Mouse (Mus musculus): ENCODE measurements around the gene Rrp1b. TPM values are rescaled to one million over a fixed set of nuclear protein-coding genes. Genes with fewer than 3 reads are reported as not detected.

Rrp1b gene
- total and polyA plus RNA-seq, 2 experiments: 5.7 to 5.9 TPM

GRCm38 (mm10) chr17:31995784-31996183 is 40.1 kb upstream of the Rrp1b start:
- H3K36me3 ChIP-seq (ENCODE audit: control insufficient read depth, insufficient read depth, low read length): no peaks in the 10 kb centered on the region
- DNase-seq (ENCODE audit: extremely low read depth, low read depth, low spot score): no peak
- H3K9ac ChIP-seq (ENCODE audit: low read depth, low read length): no peak overlapping the region
- no peaks in the 10 kb centered on the region for H3K4me1 ChIP-seq (ENCODE audit: control insufficient read depth, insufficient read depth, low read length)
- H3K4me3 ChIP-seq (ENCODE audit: insufficient read depth, low read depth, low read length): no peak overlapping the region
- H3K27ac ChIP-seq (replicated peaks; ENCODE audit: insufficient read depth, low read depth, low read length): no peak overlapping the region
- no peaks in the 10 kb centered on the region for H3K79me2 ChIP-seq (ENCODE audit: control insufficient read depth, insufficient read depth, low read length)
- no peak for TF ChIP-seq POLR2A (IDR thresholded peaks at IDR 0.05; ENCODE audit: extremely low read depth, insufficient read depth, low read length)
- TF ChIP-seq CTCF (IDR thresholded peaks at IDR 0.05; ENCODE audit: low read depth, low read length): no peak
- no peaks in the 10 kb centered on the region for H3K27me3 ChIP-seq (ENCODE audit: control insufficient read depth, insufficient read depth, low read length)
- 47% methylated on average over 2 of the region's 2 CpGs for WGBS

GRCm38 (mm10) chr17:31996331-31996730 is 39.6 kb upstream of the Rrp1b start:
- Histone ChIP-seq H3K27me3 (ENCODE audit: control insufficient read depth, insufficient read depth, low read length) (no peaks in the 10 kb centered on the region), H3K36me3 (ENCODE audit: control insufficient read depth, insufficient read depth, low read length) (no peaks in the 10 kb centered on the region), H3K4me3 (ENCODE audit: insufficient read depth, low read depth, low read length) (no peak overlapping the region), H3K79me2 (ENCODE audit: control insufficient read depth, insufficient read depth, low read length) (no peaks in the 10 kb centered on the region), H3K4me1 (ENCODE audit: control insufficient read depth, insufficient read depth, low read length) (no peaks in the 10 kb centered on the region), H3K27ac (replicated peaks; ENCODE audit: insufficient read depth, low read depth, low read length) (no peak overlapping the region), H3K9ac (ENCODE audit: low read depth, low read length) (no peak overlapping the region)
- no peak for TF ChIP-seq CTCF (IDR thresholded peaks at IDR 0.05; ENCODE audit: low read depth, low read length)
- no peak for TF ChIP-seq POLR2A (IDR thresholded peaks at IDR 0.05; ENCODE audit: extremely low read depth, insufficient read depth, low read length)
- WGBS: 81% methylated on average over 4 of the region's 4 CpGs
- DNase-seq (ENCODE audit: extremely low read depth, low read depth, low spot score): no peak

- DNase-seq (ENCODE audit: extremely low read depth, low read depth, low spot score): no peak
- Histone ChIP-seq H3K9ac (ENCODE audit: low read depth, low read length) (no peak overlapping the region), H3K79me2 (ENCODE audit: control insufficient read depth, insufficient read depth, low read length) (no peaks in the 10 kb centered on the region), H3K4me1 (ENCODE audit: control insufficient read depth, insufficient read depth, low read length) (no peaks in the 10 kb centered on the region), H3K36me3 (ENCODE audit: control insufficient read depth, insufficient read depth, low read length) (no peaks in the 10 kb centered on the region), H3K27ac (replicated peaks; ENCODE audit: insufficient read depth, low read depth, low read length) (no peak overlapping the region), H3K4me3 (ENCODE audit: insufficient read depth, low read depth, low read length) (no peak overlapping the region), H3K27me3 (ENCODE audit: control insufficient read depth, insufficient read depth, low read length) (no peaks in the 10 kb centered on the region)
- TF ChIP-seq CTCF (IDR thresholded peaks at IDR 0.05; ENCODE audit: low read depth, low read length) (no peak), POLR2A (IDR thresholded peaks at IDR 0.05; ENCODE audit: extremely low read depth, insufficient read depth, low read length) (no peak)
- WGBS: 71% methylated on average over 1 of the region's 1 CpGs
Observed at GRCm38 (mm10) chr17:31998351-31998750, 37.5 kb upstream of the Rrp1b start.

GRCm38 (mm10) chr17:32003251-32003650 is 32.6 kb upstream of the Rrp1b start:
- Histone ChIP-seq H3K9ac (ENCODE audit: low read depth, low read length) (no peak overlapping the region), H3K4me1 (ENCODE audit: control insufficient read depth, insufficient read depth, low read length) (no peaks in the 10 kb centered on the region), H3K79me2 (ENCODE audit: control insufficient read depth, insufficient read depth, low read length) (no peaks in the 10 kb centered on the region), H3K27ac (replicated peaks; ENCODE audit: insufficient read depth, low read depth, low read length) (no peak overlapping the region), H3K27me3 (ENCODE audit: control insufficient read depth, insufficient read depth, low read length) (no peaks in the 10 kb centered on the region), H3K36me3 (ENCODE audit: control insufficient read depth, insufficient read depth, low read length) (no peaks in the 10 kb centered on the region), H3K4me3 (ENCODE audit: insufficient read depth, low read depth, low read length) (no peak overlapping the region)
- DNase-seq (ENCODE audit: extremely low read depth, low read depth, low spot score): no peak
- TF ChIP-seq POLR2A (IDR thresholded peaks at IDR 0.05; ENCODE audit: extremely low read depth, insufficient read depth, low read length) (no peak), CTCF (IDR thresholded peaks at IDR 0.05; ENCODE audit: low read depth, low read length) (no peak)
- WGBS: 99% methylated on average over 3 of the region's 3 CpGs

- DNase-seq (ENCODE audit: extremely low read depth, low read depth, low spot score): no peak
- Histone ChIP-seq H3K27me3 (ENCODE audit: control insufficient read depth, insufficient read depth, low read length) (no peaks in the 10 kb centered on the region), H3K4me1 (ENCODE audit: control insufficient read depth, insufficient read depth, low read length) (no peaks in the 10 kb centered on the region), H3K79me2 (ENCODE audit: control insufficient read depth, insufficient read depth, low read length) (no peaks in the 10 kb centered on the region), H3K9ac (ENCODE audit: low read depth, low read length) (no peak overlapping the region), H3K27ac (replicated peaks; ENCODE audit: insufficient read depth, low read depth, low read length) (no peak overlapping the region), H3K36me3 (ENCODE audit: control insufficient read depth, insufficient read depth, low read length) (no peaks in the 10 kb centered on the region), H3K4me3 (ENCODE audit: insufficient read depth, low read depth, low read length) (no peak overlapping the region)
- TF ChIP-seq POLR2A (IDR thresholded peaks at IDR 0.05; ENCODE audit: extremely low read depth, insufficient read depth, low read length): no peak
- no peak for TF ChIP-seq CTCF (IDR thresholded peaks at IDR 0.05; ENCODE audit: low read depth, low read length)
- 78% methylated on average over 5 of the region's 5 CpGs for WGBS
Observed at GRCm38 (mm10) chr17:32006800-32007199, 29.1 kb upstream of the Rrp1b start.

GRCm38 (mm10) chr17:32011694-32012093 is 24.2 kb upstream of the Rrp1b start:
- Histone ChIP-seq H3K27ac (replicated peaks; ENCODE audit: insufficient read depth, low read depth, low read length) (no peak overlapping the region), H3K4me1 (ENCODE audit: control insufficient read depth, insufficient read depth, low read length) (no peaks in the 10 kb centered on the region), H3K27me3 (ENCODE audit: control insufficient read depth, insufficient read depth, low read length) (no peaks in the 10 kb centered on the region), H3K36me3 (ENCODE audit: control insufficient read depth, insufficient read depth, low read length) (no peaks in the 10 kb centered on the region), H3K9ac (ENCODE audit: low read depth, low read length) (no peak overlapping the region), H3K4me3 (ENCODE audit: insufficient read depth, low read depth, low read length) (no peak overlapping the region), H3K79me2 (ENCODE audit: control insufficient read depth, insufficient read depth, low read length) (no peaks in the 10 kb centered on the region)
- TF ChIP-seq CTCF (IDR thresholded peaks at IDR 0.05; ENCODE audit: low read depth, low read length) (no peak), POLR2A (IDR thresholded peaks at IDR 0.05; ENCODE audit: extremely low read depth, insufficient read depth, low read length) (no peak)
- no peak for DNase-seq (ENCODE audit: extremely low read depth, low read depth, low spot score)
- WGBS: 84% methylated on average over 6 of the region's 6 CpGs
